Mouse (Mus musculus): ENCODE measurements around the gene 2810004N23Rik. TPM values are rescaled to one million over a fixed set of nuclear protein-coding genes. Genes with fewer than 3 reads are reported as not detected.

Gene 2810004N23Rik
- polyA plus RNA-seq, 1 experiment from 2014 or later: 53.8 TPM

DNA sequence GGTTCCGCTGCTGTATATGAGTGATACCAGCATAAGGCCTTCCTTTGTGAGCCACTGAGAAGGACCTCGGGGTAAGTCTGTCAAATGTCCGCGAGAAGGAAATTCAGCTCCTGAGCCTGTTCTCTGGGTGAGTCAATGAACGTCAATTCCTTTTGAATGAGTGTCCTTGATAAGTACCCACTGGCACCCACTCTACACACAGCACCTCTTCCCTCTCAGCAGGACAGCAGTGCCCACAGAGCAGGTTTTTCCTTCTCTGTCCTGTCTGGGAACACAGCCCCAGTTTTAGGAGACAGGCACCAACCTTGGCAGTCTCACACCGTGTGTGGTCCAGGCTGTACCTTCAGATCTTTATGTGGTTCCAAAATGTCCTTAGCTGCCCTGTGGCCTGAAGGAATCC lies 31.0 kb downstream of the 2810004N23Rik start:
- no peaks in the 10 kb centered on the region for H3K4me1 ChIP-seq
- H3K9me3 ChIP-seq: no peaks in the 10 kb centered on the region
- ATAC-seq (ENCODE audit: low FRiP score): no peak
- WGBS: 89% methylated on average over 6 of the region's 6 CpGs
- H3K36me3 ChIP-seq (replicated peaks): no peaks in the 10 kb centered on the region
- peaks cover 26% of the 10 kb centered on the region for H3K27me3 ChIP-seq
- no peak overlapping the region for H3K4me3 ChIP-seq (replicated peaks)
- H3K27ac ChIP-seq: no peak overlapping the region
- H3K9ac ChIP-seq: no peak overlapping the region
- H3K4me2 ChIP-seq: no peak overlapping the region

- no peak for ATAC-seq (ENCODE audit: low FRiP score)
- no peak overlapping the region for H3K9ac ChIP-seq
- WGBS: 81% methylated on average over 6 of the region's 6 CpGs
Observed at GRCm38 (mm10) chr8:124831531-124831930, 31.4 kb downstream of the 2810004N23Rik start.

DNA sequence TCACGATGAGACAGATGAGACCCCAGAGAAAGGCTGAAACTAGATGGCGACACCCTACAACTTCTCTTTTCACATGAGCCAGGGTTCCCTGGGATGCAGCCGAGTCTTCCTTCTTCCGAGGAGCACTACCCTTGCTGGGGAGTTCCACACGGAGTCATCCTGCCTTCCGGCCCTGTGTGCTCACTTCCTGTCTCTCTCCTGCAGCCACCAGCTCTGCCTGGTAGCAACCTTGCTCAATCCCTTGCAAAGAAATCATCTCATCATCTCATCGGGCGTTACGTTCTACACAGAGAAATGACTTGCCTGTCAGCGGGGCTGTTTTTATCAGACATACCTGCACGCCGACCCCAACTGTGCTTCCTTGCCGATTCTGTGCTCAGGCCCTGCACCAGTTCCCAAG lies 32.9 kb downstream of the 2810004N23Rik start:
- no peak for ATAC-seq (ENCODE audit: low FRiP score)
- WGBS: 85% methylated on average over 13 of the region's 13 CpGs
- H3K36me3 ChIP-seq (replicated peaks): no peaks in the 10 kb centered on the region
- H3K4me2 ChIP-seq: no peak overlapping the region
- no peak overlapping the region for H3K27ac ChIP-seq
- 0 out of 2 replicates have a peak, but pooled peaks cover 4% of the 10 kb centered on the region for H3K4me1 ChIP-seq
- peaks cover 35% of the 10 kb centered on the region for H3K27me3 ChIP-seq
- H3K4me3 ChIP-seq (replicated peaks): no peak overlapping the region
- H3K9ac ChIP-seq: no peak overlapping the region
- no peaks in the 10 kb centered on the region for H3K9me3 ChIP-seq

More at GRCm38 (mm10) chr8:124831531-124831930, 31.4 kb downstream of the 2810004N23Rik start:
- Histone ChIP-seq H3K4me2 (no peak overlapping the region), H3K4me3 (replicated peaks) (no peak overlapping the region), H3K9me3 (no peaks in the 10 kb centered on the region), H3K4me1 (0 out of 2 replicates have a peak, but pooled peaks cover 3% of the 10 kb centered on the region), H3K27ac (no peak overlapping the region), H3K27me3 (peaks cover 30% of the 10 kb centered on the region), H3K36me3 (replicated peaks) (no peaks in the 10 kb centered on the region)

- no peak overlapping the region for H3K4me2 ChIP-seq
- no peak overlapping the region for H3K4me3 ChIP-seq (replicated peaks)
- 0 out of 2 replicates have a peak, but pooled peaks cover 4% of the 10 kb centered on the region for H3K4me1 ChIP-seq
- H3K9ac ChIP-seq: no peak overlapping the region
- ATAC-seq (ENCODE audit: low FRiP score): no peak
- 85% methylated on average over 24 of the region's 24 CpGs for WGBS
- H3K27ac ChIP-seq: no peak overlapping the region
- peaks cover 35% of the 10 kb centered on the region for H3K27me3 ChIP-seq
- no peaks in the 10 kb centered on the region for H3K36me3 ChIP-seq (replicated peaks)
- H3K9me3 ChIP-seq: no peaks in the 10 kb centered on the region
Observed at GRCm38 (mm10) chr8:124828561-124829240, 34.2 kb downstream of the 2810004N23Rik start.

GRCm38 (mm10) chr8:124827387-124827786 lies 35.5 kb downstream of the 2810004N23Rik start:
- H3K4me3 ChIP-seq (replicated peaks): no peak overlapping the region
- H3K4me2 ChIP-seq: no peak overlapping the region
- ATAC-seq (ENCODE audit: low FRiP score): no peak
- H3K9me3 ChIP-seq: no peaks in the 10 kb centered on the region
- 0 out of 2 replicates have a peak, but pooled peaks cover 4% of the 10 kb centered on the region for H3K4me1 ChIP-seq
- 2% methylated on average over 5 of the region's 5 CpGs for WGBS
- H3K9ac ChIP-seq: no peak overlapping the region
- no peaks in the 10 kb centered on the region; the same call in 1 of the 2 replicates for H3K36me3 ChIP-seq (replicated peaks)
- no peak overlapping the region for H3K27ac ChIP-seq
- peaks cover 39% of the 10 kb centered on the region for H3K27me3 ChIP-seq

- 0 out of 2 replicates have a peak, but pooled peaks cover 4% of the 10 kb centered on the region for H3K4me1 ChIP-seq
- ATAC-seq (ENCODE audit: low FRiP score): no peak
- WGBS: 30% methylated on average over 7 of the region's 7 CpGs
Observed at GRCm38 (mm10) chr8:124826658-124827057, 36.3 kb downstream of the 2810004N23Rik start.

GRCm38 (mm10) chr8:124823497-124823896 lies 39.4 kb downstream of the 2810004N23Rik start:
- H3K4me2 ChIP-seq: no peak overlapping the region
- no peaks in the 10 kb centered on the region; the same call in 1 of the 2 replicates for H3K36me3 ChIP-seq (replicated peaks)
- no peak overlapping the region for H3K27ac ChIP-seq
- H3K27me3 ChIP-seq: peaks cover 46% of the 10 kb centered on the region
- 0 out of 2 replicates have a peak, but pooled peaks cover 4% of the 10 kb centered on the region for H3K4me1 ChIP-seq
- H3K9me3 ChIP-seq: no peaks in the 10 kb centered on the region
- WGBS: 78% methylated on average over 6 of the region's 6 CpGs
- no peak for ATAC-seq (ENCODE audit: low FRiP score)
- no peak overlapping the region for H3K4me3 ChIP-seq (replicated peaks)
- no peak overlapping the region for H3K9ac ChIP-seq

More at GRCm38 (mm10) chr8:124826658-124827057, 36.3 kb downstream of the 2810004N23Rik start:
- Histone ChIP-seq H3K36me3 (replicated peaks) (no peaks in the 10 kb centered on the region; the same call in 1 of the 2 replicates), H3K4me3 (replicated peaks) (no peak overlapping the region), H3K9me3 (no peaks in the 10 kb centered on the region), H3K27me3 (peaks cover 38% of the 10 kb centered on the region), H3K27ac (no peak overlapping the region), H3K9ac (no peak overlapping the region), H3K4me2 (no peak overlapping the region)

DNA sequence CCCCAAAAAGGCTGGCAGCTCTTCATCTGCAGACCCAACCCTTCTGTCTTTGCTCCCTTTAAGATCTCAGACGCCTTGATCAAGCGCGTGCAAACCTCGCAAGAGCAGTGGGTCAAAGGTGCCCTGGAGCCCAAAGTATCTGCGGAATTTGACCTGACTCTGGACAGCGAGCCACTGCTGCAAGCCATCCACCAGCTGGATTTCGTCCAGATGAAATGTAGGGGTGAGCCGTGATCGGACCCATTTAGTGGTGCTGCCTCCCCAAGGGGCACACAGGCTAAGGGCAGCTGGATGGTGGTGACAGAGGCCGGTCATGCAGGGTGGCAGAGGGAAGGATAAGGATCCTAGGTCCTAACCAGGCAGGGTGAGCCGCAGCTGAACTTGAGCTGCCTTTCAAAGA lies 42.8 kb downstream of the 2810004N23Rik start:
- H3K4me3 ChIP-seq (replicated peaks): no peak overlapping the region
- H3K9ac ChIP-seq: no peak overlapping the region
- peaks cover 7% of the 10 kb centered on the region for H3K36me3 ChIP-seq (replicated peaks)
- no peak overlapping the region for H3K27ac ChIP-seq
- ATAC-seq (ENCODE audit: low FRiP score): no peak
- 72% methylated on average over 11 of the region's 11 CpGs for WGBS
- H3K4me2 ChIP-seq: no peak overlapping the region
- no peaks in the 10 kb centered on the region for H3K4me1 ChIP-seq
- peaks cover 9% of the 10 kb centered on the region for H3K9me3 ChIP-seq
- H3K27me3 ChIP-seq: peaks cover 28% of the 10 kb centered on the region

- H3K27ac ChIP-seq: no peak overlapping the region
- no peak overlapping the region for H3K9ac ChIP-seq
- no peak overlapping the region for H3K4me3 ChIP-seq (replicated peaks)
- H3K27me3 ChIP-seq: peaks cover 28% of the 10 kb centered on the region
- no peak for ATAC-seq (ENCODE audit: low FRiP score)
- no peak overlapping the region for H3K4me2 ChIP-seq
- H3K4me1 ChIP-seq: no peaks in the 10 kb centered on the region
- peaks cover 9% of the 10 kb centered on the region for H3K9me3 ChIP-seq
- 80% methylated on average over 6 of the region's 6 CpGs for WGBS
- H3K36me3 ChIP-seq (replicated peaks): peaks cover 7% of the 10 kb centered on the region
Observed at GRCm38 (mm10) chr8:124819612-124820115, 43.3 kb downstream of the 2810004N23Rik start.

GRCm38 (mm10) chr8:124817361-124817760 lies 45.6 kb downstream of the 2810004N23Rik start:
- H3K36me3 ChIP-seq (replicated peaks): peaks cover 7% of the 10 kb centered on the region
- H3K27ac ChIP-seq: no peak overlapping the region
- no peak overlapping the region for H3K9ac ChIP-seq
- H3K4me2 ChIP-seq: no peak overlapping the region
- 92% methylated on average over 3 of the region's 3 CpGs for WGBS
- no peak for ATAC-seq (ENCODE audit: low FRiP score)
- peaks cover 23% of the 10 kb centered on the region for H3K27me3 ChIP-seq
- peaks cover 9% of the 10 kb centered on the region for H3K9me3 ChIP-seq
- H3K4me1 ChIP-seq: no peaks in the 10 kb centered on the region
- no peak overlapping the region for H3K4me3 ChIP-seq (replicated peaks)

GRCm38 (mm10) chr8:124816866-124817265 lies 46.1 kb downstream of the 2810004N23Rik start:
- ATAC-seq (ENCODE audit: low FRiP score): no peak
- Histone ChIP-seq H3K9ac (no peak overlapping the region), H3K27ac (no peak overlapping the region), H3K4me2 (no peak overlapping the region), H3K9me3 (peaks cover 9% of the 10 kb centered on the region), H3K36me3 (replicated peaks) (peaks cover 7% of the 10 kb centered on the region), H3K27me3 (peaks cover 28% of the 10 kb centered on the region), H3K4me1 (no peaks in the 10 kb centered on the region), H3K4me3 (replicated peaks) (no peak overlapping the region)
- WGBS: 90% methylated on average over 11 of the region's 11 CpGs

- H3K4me3 ChIP-seq (replicated peaks): no peak overlapping the region
- ATAC-seq (ENCODE audit: low FRiP score): no peak
Observed at GRCm38 (mm10) chr8:124815870-124816269, 47.0 kb downstream of the 2810004N23Rik start.

More at GRCm38 (mm10) chr8:124815870-124816269, 47.0 kb downstream of the 2810004N23Rik start:
- no peak overlapping the region for H3K27ac ChIP-seq
- H3K9ac ChIP-seq: no peak overlapping the region
- H3K36me3 ChIP-seq (replicated peaks): peaks cover 7% of the 10 kb centered on the region
- H3K4me2 ChIP-seq: no peak overlapping the region
- H3K9me3 ChIP-seq: peaks cover 9% of the 10 kb centered on the region
- 90% methylated on average over 12 of the region's 12 CpGs for WGBS
- H3K4me1 ChIP-seq: peaks cover 6% of the 10 kb centered on the region
- H3K27me3 ChIP-seq: peaks cover 32% of the 10 kb centered on the region

All from forebrain, embryonic 12.5 days (tissue).